Mouse (Mus musculus) thymus, postnatal 10 days (tissue): Measurements from ENCODE around the gene Grsf1.

Source experiments
- DNase-seq, 2 experiments: peaks; one replicate each; pipeline ENCODE4 v3.0.0; 2021; ENCODE audit warnings: low spot score in 2 of 2

Gene Grsf1

DNA sequence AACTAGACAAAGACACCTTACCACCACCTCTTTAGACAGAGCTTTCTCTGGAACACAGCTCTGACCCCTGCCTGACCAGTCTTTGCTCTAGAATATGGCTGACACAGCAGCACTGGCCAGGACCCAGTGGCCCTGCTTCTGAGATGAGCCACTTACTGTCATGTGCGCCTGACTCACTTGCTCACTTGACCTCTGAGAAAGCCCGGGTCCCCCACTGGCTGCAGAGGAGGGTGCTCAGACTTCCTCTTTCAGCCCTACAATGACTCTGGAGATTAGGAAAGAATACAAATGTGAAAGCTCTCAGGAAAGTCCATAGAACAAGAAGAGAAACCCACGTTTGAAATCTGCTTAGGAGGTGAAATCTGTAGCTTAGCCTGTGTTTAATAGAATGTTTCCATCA, 45.1 kb downstream of the Grsf1 start:
- DNase-seq = no peak

DNA sequence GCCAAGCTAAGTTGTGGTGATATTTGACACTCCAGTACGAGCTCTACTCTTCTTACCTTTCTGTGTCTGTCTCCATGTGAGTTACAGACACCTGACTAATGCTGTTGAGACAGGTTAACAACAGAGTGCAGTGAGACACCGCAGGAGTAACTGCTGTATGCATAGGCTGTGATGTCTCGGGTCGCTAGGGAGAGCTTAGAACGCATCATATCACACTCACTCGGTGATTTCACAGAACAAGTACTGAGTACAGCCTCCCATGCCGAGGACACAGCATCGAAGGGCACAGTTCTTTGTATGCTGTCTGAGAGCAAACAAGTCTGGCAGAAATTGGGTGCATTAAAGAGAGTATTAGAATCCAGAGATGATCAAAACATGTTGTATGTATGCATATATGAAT, 46.0 kb downstream of the Grsf1 start:
- DNase-seq = no peak

DNA sequence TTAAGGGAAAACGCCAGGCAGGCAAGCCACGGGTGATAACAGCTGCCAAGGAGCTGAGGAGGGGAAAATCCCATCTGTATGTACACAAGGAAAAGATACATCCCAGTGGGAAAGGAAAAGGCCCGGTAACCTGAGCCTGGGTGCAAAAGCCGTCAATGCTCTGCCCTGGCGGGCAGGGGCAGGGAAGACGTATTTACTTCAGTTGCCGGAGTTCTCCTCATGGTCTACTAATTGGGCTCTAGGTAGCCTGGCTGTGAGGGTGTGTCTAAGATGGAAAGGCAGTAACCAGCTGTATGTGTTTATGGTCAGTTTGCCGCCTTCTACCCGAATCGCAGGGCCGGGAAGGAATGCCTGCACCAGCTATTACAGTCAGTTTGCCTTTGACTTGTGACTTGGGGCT, 46.8 kb downstream of the Grsf1 start:
- no peak for DNase-seq

DNA sequence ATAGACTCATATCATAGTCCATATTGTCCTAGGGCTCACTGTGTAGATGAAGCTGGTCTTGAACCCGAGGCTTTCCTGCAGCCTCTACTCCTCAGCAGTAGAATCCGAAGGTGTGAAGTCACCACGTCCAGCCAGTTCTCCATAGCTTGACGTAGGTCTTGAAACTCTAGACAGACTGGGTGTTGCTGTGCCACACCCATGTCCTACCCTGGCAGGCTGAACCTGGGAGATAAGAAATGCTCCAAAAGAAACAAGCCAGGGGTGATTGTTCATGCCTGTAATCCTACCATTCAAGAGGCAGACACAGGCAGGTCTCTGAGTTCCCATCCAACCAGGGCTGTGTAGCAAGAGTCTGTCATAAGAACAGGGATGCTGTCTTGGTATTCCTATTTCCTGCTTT, 48.4 kb downstream of the Grsf1 start:
- DNase-seq = no peak

DNA sequence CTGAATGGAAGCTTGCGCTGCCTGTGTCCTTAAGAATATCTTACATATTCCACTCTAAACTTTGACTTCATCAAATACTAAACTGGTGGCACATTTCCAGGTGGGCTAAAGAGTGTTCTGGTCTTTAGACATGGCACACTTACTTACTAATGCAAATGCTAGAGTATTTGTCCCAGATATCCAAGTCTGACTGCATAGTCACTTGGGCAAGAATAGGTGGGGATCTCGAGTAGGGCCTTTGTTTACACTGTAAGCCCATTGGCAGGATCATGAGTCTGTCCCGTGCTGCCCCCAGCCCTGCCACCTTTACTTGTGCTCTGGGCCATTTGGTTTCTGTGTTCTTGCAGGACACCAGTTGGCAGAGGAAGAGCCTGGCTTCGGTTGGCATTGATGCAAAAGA, 59.0 kb downstream of the Grsf1 start:
- DNase-seq = no peak

DNA sequence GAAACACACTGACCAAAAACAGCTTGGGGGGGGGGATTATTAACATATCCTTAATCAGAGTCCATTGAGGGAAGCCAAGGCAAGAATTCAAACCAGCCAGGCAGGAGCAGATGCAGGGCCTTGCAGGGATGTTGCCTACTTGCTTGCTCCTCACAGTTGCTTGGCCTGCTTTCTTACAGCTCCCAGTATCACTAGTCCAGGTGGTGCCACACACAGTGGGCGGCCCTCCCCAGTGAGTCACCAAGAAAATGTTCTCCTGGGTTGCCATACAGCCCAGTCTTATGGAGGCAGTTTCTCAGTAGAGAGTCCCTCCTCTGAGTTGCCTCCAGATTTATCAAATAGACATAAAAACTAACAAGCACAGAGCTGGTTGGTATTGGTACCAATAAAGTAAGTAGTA, 61.8 kb downstream of the Grsf1 start:
- no peak for DNase-seq
